Mouse (Mus musculus): Measurements from ENCODE around the gene Helq.

Helq gene

GRCm38 (mm10) chr5:100779002-100779401 lies 19.4 kb downstream of the Helq start:
- no peak for DNase-seq (ENCODE audit: low spot score in 2 of 2)

GRCm38 (mm10) chr5:100776900-100777299 lies 21.5 kb downstream of the Helq start:
- no peak for DNase-seq (ENCODE audit: low spot score in 2 of 2)

DNA sequence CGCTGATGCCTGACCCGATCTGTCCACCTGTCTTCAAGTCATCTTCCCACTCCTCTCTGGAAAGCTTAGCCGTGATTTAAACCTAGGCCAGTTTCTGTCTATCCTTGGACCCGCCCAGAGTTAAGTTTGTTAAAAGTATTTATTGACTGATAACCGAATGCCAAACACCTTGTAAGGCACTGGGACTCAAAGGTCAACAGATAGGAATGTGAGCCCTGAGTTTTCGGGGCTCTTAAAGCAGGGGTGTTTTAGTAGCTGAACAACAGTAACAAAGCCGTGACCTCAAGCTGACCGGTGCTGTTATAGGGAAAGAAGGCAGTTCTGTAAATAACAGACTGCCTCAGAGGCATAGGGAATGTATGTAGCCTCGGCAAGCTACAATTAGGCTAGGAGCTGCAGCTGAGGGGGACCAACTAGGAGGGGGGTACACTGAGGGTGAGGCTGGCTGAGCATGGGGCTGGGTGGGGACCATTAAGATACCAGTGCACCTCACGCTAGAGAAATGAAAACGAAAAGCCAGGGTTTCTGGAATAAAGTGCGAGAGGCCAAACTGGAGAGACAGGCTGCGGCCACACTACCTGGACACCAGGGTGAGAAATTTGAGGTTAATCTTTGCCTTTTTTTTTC lies 22.5 kb downstream of the Helq start:
- DNase-seq (ENCODE audit: low spot score in 2 of 2): no peak

- no peak for DNase-seq (ENCODE audit: low spot score in 2 of 2)
These were observed 26.8 kb downstream of the Helq start for GRCm38 (mm10) chr5:100771575-100771974.

DNA sequence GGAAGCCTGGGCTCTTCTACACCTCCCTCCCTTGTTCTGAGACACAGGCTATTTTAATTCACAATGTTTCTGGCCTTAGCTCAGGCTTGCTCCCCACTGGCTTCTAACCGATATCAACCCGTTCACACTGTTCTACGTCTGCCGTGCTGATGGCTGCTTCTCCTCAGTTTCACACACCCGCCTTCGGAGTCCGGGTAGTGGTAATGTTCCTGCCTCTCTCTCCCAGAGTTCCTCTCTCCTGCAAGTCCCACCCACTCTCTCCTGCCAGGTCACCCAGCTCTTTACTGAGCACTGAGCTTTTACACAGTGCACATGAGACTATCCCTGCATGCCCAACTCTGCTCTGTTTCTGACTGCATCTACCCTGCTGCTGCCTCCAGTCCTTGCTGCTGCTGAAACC lies 32.4 kb downstream of the Helq start:
- peak in 1 of 2 experiments; percentile 9 for DNase-seq (ENCODE audit: low spot score in 2 of 2)

DNA sequence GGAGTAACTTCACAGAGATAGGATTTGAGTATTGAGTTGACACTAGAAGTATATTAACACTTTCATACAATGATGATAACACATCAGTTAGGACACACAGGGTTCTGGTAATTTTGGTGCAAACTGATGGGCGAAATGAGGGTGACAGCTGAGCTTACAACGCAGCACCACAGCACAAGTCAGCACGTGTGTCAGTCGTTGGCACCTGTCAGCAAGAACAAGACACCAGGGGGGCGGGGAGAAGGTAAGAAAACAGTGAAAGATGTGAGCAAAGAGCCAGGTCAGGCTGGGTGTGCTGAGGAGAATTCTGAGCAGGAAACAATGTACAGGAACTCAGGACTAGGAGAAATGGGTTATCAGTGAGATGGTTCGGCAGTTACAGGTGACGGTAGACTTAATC lies 36.7 kb downstream of the Helq start:
- DNase-seq (ENCODE audit: low spot score in 2 of 2): no peak

DNA sequence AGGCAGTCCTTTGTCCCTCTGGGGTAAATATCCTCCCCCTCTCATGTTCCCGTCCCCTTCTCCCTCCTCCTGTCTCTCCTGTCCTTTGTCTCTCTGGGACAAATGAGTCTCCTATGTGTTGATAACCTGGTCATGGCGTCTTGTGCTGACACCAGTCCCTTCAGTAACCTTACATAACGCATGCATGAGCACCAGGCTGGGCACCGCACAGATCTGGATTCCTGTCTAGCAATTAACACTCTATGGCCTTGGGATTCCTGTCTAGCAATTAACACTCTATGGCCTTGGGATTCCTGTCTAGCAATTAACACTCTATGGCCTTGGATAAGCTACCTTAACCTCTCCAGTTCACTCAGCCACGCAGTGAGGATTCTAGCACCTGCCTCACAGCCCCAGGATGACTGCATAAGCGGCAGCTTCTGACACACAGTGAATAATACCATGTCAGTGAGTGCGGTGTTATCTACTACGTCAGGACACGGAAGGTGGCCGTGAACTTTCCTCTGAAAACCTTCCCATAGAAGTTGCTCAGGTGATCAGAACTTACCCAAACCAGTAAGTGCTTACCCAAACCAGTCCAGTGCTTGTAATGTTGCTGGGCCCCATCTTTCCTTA lies 38.2 kb downstream of the Helq start:
- no peak for DNase-seq (ENCODE audit: low spot score in 2 of 2)

DNA sequence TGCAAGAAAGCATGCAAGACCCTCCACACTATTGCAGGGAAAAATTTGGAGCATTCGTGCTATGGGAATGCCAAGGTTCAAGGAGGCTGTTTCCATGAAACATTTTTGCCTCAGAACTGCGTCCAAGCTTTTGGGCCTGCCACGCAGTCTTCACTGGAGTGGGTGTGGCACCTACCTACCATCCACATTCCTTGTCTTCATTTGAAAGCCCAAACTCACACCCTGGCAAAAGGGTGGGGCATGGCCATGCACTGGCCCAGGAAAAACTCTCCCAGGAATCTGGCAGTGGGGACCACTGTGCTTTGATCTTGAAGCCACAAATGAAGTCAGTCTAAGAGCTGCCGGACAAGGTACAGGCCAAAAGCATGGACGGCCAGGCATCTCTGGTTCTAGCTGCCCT lies 40.3 kb downstream of the Helq start:
- DNase-seq (ENCODE audit: low spot score in 2 of 2): no peak

DNA sequence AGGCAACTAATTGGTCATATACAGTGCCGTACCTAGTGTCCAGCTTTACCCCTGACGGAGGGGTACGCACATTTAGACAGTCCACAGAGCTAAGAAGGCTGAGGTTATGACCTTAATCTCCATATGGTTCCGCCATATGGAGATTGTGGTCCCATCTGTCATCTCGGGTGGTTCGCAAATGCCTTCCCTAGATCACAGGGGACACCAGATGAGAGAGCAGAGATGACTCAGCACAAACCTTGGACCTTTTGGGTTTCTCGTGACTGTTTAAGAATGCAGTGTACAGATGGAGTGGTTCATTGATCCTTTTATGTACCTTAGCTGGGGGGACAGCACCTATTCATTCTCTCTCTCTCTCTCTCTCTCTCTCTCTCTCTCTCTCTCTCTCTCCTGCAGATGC lies 45.0 kb downstream of the Helq start:
- DNase-seq (ENCODE audit: low spot score in 2 of 2): no peak

GRCm38 (mm10) chr5:100751655-100752054 lies 46.7 kb downstream of the Helq start:
- DNase-seq (ENCODE audit: low spot score in 2 of 2): no peak

DNA sequence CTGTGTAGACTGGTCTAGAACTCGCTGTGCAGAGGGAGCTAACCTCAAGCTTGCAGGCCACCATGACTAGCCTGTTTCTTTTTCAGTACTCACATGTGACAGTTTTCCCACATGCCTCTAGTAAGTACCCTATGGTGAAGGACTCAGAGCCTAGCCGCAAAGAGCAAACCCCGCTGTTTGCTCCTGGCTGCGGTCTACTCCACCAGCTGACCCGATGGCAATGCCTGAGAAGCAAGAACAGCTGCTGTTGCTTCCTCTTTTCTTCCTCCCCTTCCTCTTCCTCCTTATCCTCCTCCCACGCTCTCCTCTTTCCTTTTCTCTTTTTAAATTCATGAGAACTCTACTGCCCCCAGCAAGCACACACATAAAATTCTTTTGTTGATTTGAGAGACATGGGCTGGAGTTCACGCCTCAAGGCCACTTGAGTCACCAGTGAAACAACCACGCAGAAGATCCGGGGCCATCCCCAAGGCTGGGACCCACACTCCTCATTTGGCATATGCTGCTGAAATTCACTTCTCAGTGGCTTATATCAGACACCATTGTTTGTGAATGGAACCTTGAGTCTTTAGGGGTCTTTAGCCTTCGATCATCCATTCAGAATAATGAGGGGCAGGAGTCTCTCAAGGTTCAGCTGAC lies 47.7 kb downstream of the Helq start:
- DNase-seq (ENCODE audit: low spot score in 2 of 2): no peak

GRCm38 (mm10) chr5:100738802-100739201 lies 59.6 kb downstream of the Helq start:
- no peak for DNase-seq (ENCODE audit: low spot score in 2 of 2)

DNA sequence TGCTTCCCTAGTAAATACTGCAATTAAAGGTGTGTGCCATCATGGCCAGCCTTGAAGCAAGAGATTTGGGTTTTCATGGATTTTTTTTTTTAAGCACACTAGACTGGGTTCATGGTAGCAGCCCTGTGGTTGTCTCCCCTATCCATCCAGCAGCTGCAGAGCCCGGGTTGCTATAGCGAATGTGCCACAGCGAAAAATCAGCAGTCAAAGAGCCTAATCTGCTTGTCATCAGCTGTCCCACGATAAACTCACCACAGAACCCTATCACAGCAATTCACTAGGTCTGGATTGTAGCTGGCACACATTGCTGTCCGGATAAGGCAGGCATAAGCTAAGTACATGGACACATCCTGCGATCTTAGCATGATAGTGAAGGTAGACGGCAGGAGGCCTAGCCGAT lies 61.5 kb downstream of the Helq start:
- no peak for DNase-seq (ENCODE audit: low spot score in 2 of 2)

DNA sequence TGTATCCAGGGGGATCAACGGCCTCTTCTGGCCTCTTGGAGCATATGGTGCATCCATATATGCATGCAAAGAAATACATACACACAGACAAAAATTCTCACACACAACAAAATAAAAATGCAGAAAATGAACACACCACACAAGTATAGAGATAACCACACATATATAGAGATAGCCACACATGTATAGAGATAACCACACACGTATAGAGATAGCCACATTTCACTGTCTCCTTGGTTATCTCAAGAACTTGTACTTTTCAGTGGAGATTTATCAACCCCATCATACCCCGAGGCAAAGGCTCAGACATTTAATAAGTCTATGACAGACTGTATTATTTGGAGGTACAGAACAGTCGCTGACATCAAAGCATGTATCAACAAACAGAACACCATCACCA lies 63.9 kb downstream of the Helq start:
- no peak for DNase-seq (ENCODE audit: low spot score in 2 of 2)

- no peak for DNase-seq (ENCODE audit: low spot score in 2 of 2)
These were observed 69.6 kb downstream of the Helq start for GRCm38 (mm10) chr5:100728757-100729156.

GRCm38 (mm10) chr5:100726001-100726400 lies 72.4 kb downstream of the Helq start:
- no peak for DNase-seq (ENCODE audit: low spot score in 2 of 2)

DNA sequence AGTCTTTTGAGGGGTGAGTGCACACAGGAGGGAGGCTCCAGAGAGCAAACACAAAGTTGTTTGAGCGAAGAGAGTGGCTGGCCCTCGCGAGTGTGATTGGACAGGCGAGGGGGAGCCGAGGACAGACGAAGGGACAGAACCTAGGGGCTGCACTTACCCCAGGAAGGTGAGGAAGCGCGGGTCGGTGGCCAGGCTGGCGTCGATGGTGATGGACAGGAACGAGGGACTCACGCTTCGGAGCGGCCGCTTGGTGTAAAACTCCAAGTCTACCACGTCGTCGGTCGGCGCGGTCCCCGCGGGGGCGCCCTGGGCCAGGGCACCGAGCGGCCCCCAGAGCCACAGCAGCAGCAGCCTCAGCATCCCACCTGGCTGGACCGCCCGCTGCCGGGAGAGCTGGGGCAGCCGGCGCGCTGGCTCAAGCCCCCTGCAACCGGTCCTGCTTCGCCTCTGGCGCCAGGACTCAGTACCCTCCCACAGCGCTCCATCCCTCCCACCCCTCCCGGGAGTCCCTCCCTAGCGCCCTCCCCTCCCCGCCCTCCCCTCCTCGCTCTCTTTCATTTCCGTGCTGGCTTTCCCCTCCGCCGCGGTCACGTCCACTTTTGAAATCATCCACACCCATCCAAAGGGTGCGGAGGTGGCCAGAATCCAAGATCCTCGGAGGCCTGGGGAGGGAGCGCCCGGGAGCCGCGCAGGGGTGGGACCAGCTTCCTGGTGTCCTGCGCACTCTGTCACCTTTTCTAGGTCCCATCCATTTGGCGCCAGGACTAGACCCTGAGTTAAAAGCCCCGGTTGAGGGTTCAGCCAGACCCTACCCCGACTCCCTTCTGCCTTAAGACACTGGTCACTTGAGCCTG lies 78.9 kb downstream of the Helq start, which contains the start of gene Hpse:
Gene Hpse, minus strand, starts transcription at position 482 of the 854 bp plus-strand sequence.
- no peak for DNase-seq (ENCODE audit: low spot score in 2 of 2)

- DNase-seq (ENCODE audit: low spot score in 2 of 2): no peak
These were observed 81.6 kb downstream of the Helq start for GRCm38 (mm10) chr5:100716762-100717161.

Measured in left cerebral cortex, adult 9 months (tissue).